Mouse (Mus musculus): ENCODE results near the gene Lrch3. TPM values are rescaled to one million over a fixed set of nuclear protein-coding genes. Genes with fewer than 3 reads are reported as not detected.
"Not testable (repeated sequence)": the region's sequence is repeated elsewhere in the genome, so short reads cannot be mapped to it uniquely, and the experiment has no call there.

The Lrch3 gene
- polyA plus RNA-seq, 1 experiment from 2014 or later: 53.0 TPM

DNA sequence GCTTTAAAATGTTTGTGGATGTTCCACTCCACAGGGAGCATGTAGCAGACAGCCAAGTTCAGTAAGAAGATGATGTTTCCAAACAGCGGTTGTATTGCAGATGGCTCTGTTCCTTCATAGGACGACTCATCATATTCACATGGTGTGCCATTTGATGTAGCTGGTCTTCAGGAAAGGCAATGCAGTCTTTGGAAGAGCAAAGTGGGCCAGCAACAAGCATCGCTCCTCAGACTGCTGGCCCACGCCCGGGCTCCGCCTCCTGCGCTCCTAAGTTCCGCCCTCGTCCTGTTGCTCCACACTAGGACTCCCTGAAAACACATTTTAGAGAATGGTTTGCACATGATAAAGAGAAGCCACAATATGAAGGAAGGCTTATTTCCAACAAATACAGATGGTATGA, 12.7 kb downstream of the Lrch3 start:
- not testable (repeated sequence) for H3K4me2 ChIP-seq (replicated peaks); H3K27me3 ChIP-seq; H3K9ac ChIP-seq (replicated peaks); H3K4me1 ChIP-seq (replicated peaks); ATAC-seq; H3K9me3 ChIP-seq; H3K4me3 ChIP-seq (replicated peaks); H3K27ac ChIP-seq
- peaks cover 26% of the 10 kb centered on the region for H3K36me3 ChIP-seq
- WGBS: 92% methylated on average over 9 of the region's 9 CpGs

DNA sequence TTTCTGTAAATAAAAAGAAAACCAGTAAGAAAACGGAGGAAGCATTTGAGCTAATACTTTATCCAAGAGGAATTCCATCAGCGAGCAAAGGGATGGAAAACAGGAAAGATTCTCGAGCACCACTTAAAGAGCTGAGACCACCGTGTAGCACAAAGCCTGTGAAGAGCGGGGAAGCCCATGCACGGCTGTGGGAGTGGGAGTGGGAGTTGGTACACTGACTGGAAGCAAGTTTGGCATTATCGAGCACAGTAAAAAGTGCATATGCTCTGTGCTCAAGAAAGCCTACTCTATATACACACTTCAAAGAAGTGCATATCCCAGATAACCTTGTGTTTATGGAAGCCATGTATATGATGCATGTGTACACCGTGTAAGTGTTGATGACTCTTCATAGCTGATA, 13.1 kb downstream of the Lrch3 start:
- WGBS: 94% methylated on average over 8 of the region's 8 CpGs
- H3K4me2 ChIP-seq (replicated peaks): no peak overlapping the region
- ATAC-seq: no peak
- H3K9ac ChIP-seq (replicated peaks): no peak overlapping the region
- no peak overlapping the region for H3K27ac ChIP-seq
- H3K4me3 ChIP-seq (replicated peaks): no peak overlapping the region
- no peaks in the 10 kb centered on the region for H3K27me3 ChIP-seq
- H3K4me1 ChIP-seq (replicated peaks): peaks cover 4% of the 10 kb centered on the region; the same call in 1 of the 2 replicates
- H3K36me3 ChIP-seq: peaks cover 22% of the 10 kb centered on the region
- H3K9me3 ChIP-seq: no peaks in the 10 kb centered on the region

DNA sequence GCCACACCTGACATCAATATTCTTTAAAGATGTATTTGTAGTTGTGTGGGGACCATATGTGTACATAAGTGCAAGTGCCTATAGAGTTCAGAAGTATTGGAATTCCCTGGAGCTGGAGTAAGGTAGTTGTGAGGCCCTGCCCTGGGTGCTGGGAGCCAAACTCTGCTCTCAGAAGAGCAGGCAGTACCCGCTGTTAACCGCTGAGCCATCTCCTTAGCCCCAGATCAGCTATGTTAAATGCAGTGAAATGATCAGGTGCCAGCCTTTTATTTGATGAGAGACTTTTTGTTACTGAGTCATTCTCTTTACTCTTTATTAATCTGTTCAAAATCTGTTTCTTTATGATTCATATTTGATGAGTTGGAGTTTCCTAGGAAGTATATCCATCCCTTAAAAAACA, 16.0 kb downstream of the Lrch3 start:
- H3K27me3 ChIP-seq: no peaks in the 10 kb centered on the region
- 24% methylated on average over 2 of the region's 2 CpGs for WGBS
- no peak overlapping the region for H3K4me3 ChIP-seq (replicated peaks)
- H3K36me3 ChIP-seq: 0 out of 2 replicates have a peak, but pooled peaks cover 4% of the 10 kb centered on the region
- no peak overlapping the region for H3K9ac ChIP-seq (replicated peaks)
- H3K4me2 ChIP-seq (replicated peaks): 0 out of 2 replicates have a peak overlapping the region, but pooled peaks have one; percentile 15
- ATAC-seq: no peak
- H3K4me1 ChIP-seq (replicated peaks): peaks cover 4% of the 10 kb centered on the region; the same call in 1 of the 2 replicates
- H3K27ac ChIP-seq: no peak overlapping the region
- H3K9me3 ChIP-seq: no peaks in the 10 kb centered on the region

DNA sequence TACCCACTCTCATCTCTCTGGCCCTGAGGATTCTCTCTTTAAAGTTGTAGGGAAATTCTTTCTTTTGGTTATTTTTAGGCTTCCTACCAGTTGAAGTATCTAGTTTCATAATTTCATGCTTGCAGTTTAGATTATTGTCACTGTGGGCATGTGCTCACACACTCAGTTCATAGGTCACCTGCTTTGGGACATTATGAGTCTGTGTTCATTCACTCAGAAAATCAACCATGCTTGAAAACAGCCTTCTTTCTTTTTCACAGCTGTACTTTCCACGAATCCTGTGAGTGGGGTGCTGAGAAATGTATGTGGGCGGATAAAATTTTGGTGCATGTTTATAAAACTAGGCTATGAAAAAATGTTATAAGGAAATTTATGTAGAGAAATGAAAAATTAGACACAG, 20.6 kb downstream of the Lrch3 start:
- Histone ChIP-seq H3K36me3 (no peaks in the 10 kb centered on the region), H3K27me3 (no peaks in the 10 kb centered on the region), H3K4me3 (replicated peaks) (no peak overlapping the region), H3K9ac (replicated peaks) (no peak overlapping the region), H3K9me3 (no peaks in the 10 kb centered on the region), H3K27ac (no peak overlapping the region), H3K4me2 (replicated peaks) (no peak overlapping the region), H3K4me1 (replicated peaks) (peaks cover 8% of the 10 kb centered on the region)
- 68% methylated on average over 2 of the region's 2 CpGs for WGBS
- ATAC-seq: no peak

DNA sequence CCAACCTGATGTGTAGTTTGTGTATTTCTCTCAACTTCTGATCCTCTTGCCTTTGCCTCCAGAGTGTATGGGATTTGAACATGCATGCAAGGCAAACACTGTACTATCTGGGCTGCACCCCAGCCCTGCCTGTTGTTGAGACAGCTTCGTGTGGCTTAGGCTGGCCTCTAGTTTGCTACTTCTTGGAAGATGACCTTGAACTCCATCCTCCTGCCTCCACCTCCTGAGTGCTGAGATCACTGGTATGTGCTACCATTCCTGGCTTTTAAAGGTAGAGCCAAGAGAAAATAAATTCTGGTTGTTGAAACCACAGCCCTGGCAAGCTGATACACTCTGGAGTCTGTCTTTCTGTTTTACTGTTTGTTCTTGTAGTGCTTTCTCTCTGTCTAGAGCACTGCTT, 21.2 kb downstream of the Lrch3 start:
- H3K9ac ChIP-seq (replicated peaks): no peak overlapping the region
- no peaks in the 10 kb centered on the region for H3K9me3 ChIP-seq
- peaks cover 4% of the 10 kb centered on the region; the same call in 1 of the 2 replicates for H3K4me1 ChIP-seq (replicated peaks)
- WGBS: 77% methylated on average over 1 of the region's 1 CpGs
- no peak overlapping the region for H3K4me3 ChIP-seq (replicated peaks)
- ATAC-seq: no peak
- no peak overlapping the region for H3K4me2 ChIP-seq (replicated peaks)
- H3K27me3 ChIP-seq: no peaks in the 10 kb centered on the region
- no peak overlapping the region for H3K27ac ChIP-seq
- H3K36me3 ChIP-seq: no peaks in the 10 kb centered on the region

DNA sequence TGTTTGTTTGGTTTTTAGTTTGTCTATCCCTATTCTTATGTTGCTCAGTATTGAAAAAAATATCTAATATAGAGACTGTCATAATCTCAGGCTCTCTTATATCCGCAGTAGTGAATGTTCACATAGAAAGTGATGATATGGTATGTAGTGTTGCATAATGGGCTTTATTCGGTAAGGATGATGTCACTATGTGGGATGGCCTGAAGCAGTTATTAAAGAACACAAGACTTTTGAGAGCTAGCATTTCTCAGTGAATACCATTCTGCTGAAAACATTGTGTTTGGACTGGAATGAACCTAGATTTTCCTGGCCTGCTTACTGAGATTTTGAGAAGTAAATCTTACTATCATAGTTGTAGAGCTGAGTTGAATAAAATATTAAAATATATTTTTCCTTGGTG, 23.5 kb downstream of the Lrch3 start:
- no peaks in the 10 kb centered on the region for H3K36me3 ChIP-seq
- H3K4me1 ChIP-seq (replicated peaks): peaks cover 4% of the 10 kb centered on the region; the same call in 1 of the 2 replicates
- H3K4me3 ChIP-seq (replicated peaks): no peak overlapping the region
- no peak overlapping the region for H3K4me2 ChIP-seq (replicated peaks)
- 85% methylated on average over 2 of the region's 2 CpGs for WGBS
- no peak overlapping the region for H3K9ac ChIP-seq (replicated peaks)
- no peak overlapping the region for H3K27ac ChIP-seq
- H3K9me3 ChIP-seq: no peaks in the 10 kb centered on the region
- ATAC-seq: no peak
- no peaks in the 10 kb centered on the region for H3K27me3 ChIP-seq

DNA sequence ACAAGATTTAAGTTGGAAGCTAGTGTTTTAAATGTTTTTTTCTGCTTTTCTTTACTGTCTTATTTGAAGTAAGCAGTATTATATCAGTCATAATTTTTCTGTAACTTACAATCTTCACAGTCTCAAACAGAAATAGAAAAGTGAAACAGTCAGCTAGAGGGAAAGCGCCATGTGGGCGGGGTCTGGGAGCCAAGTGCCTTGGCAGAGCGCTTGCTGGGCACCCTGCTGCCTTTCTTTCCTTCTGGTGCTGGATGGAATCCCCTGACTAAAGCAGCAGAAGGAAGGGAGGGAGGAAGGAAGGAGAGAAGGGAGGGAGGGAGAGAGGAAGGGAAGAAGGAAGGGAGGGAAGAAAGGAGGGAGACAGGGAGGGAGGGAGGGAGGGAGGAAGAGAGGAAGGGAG, 25.4 kb downstream of the Lrch3 start:
- H3K4me2 ChIP-seq (replicated peaks); H3K27ac ChIP-seq; H3K9ac ChIP-seq (replicated peaks); H3K36me3 ChIP-seq; H3K4me3 ChIP-seq (replicated peaks); H3K9me3 ChIP-seq; H3K4me1 ChIP-seq (replicated peaks); ATAC-seq; H3K27me3 ChIP-seq: not testable (repeated sequence)
- WGBS: 31% methylated on average over 3 of the region's 3 CpGs

DNA sequence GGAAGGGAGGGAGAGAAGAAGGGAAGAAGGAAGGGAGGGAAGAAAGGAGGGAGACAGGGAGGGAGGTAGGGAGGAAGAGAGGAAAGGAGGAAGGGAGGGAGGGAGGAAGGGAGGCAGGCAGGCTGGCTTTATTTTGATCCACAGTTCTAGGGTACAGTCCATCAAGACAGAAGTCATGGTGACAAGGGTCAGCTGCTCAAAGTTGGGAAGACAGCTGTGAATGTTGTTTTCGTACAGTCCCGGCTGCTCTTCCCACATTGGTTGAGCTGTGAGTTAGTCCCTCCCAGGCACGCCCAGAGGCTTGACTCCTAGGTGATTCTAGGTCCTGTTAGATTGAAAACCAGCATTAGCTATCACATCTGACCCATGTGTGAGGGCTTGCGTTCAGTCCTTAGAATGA, 25.8 kb downstream of the Lrch3 start:
- H3K4me1 ChIP-seq (replicated peaks); ATAC-seq: not testable (repeated sequence)
- WGBS: 94% methylated on average over 4 of the region's 4 CpGs

DNA sequence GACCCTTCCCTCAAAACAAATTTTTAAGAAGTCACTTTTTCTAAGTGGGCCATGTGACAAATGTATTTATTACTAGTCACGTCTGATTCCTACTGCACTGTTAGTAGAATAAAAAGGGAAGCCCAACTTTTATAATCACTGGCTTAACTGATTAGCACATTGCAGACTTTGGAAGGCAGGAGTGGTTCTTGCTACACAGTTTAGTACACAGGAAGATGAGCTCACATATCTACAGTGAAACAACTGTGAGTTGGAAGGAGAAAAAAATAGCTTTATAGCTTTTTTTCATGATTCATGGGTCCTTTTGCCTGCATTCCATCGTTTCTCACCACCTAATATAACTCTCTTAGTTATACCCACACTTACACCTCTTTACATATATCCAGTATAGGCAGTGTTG, 27.3 kb downstream of the Lrch3 start:
- not testable (repeated sequence) for H3K9me3 ChIP-seq; H3K27ac ChIP-seq; H3K27me3 ChIP-seq; H3K9ac ChIP-seq (replicated peaks); H3K4me3 ChIP-seq (replicated peaks); H3K36me3 ChIP-seq; H3K4me2 ChIP-seq (replicated peaks); H3K4me1 ChIP-seq (replicated peaks); ATAC-seq
- 91% methylated on average over 2 of the region's 2 CpGs for WGBS

More for the DNA sequence above, 25.8 kb downstream of the Lrch3 start:
- H3K4me2 ChIP-seq (replicated peaks); H3K27me3 ChIP-seq; H3K36me3 ChIP-seq; H3K9me3 ChIP-seq; H3K27ac ChIP-seq; H3K9ac ChIP-seq (replicated peaks); H3K4me3 ChIP-seq (replicated peaks): not testable (repeated sequence)

DNA sequence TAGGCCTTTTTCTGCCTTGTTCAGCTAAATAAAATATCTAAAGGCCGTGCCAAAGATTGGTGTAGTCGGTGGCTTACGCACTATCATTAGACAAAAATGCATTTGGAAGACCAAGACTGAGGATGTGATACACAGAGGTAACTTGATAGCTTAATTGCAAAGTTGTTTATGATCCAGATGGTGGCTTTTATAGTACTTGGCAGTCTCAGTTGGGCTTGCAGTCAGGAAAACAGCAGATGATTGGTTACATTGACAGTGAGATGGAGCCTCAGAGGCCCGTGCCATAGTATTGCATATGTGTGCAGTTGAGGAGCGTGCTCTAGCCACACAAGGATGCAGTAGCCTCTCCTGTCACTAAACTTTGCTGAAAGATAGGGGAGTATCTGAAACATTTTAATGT, 28.8 kb downstream of the Lrch3 start:
- no peak overlapping the region for H3K4me2 ChIP-seq (replicated peaks)
- no peaks in the 10 kb centered on the region for H3K27me3 ChIP-seq
- H3K4me3 ChIP-seq (replicated peaks): no peak overlapping the region
- WGBS: 96% methylated on average over 5 of the region's 5 CpGs
- ATAC-seq: no peak
- no peak overlapping the region for H3K9ac ChIP-seq (replicated peaks)
- H3K4me1 ChIP-seq (replicated peaks): no peaks in the 10 kb centered on the region; the same call in 1 of the 2 replicates
- no peaks in the 10 kb centered on the region for H3K9me3 ChIP-seq
- H3K27ac ChIP-seq: no peak overlapping the region
- no peaks in the 10 kb centered on the region for H3K36me3 ChIP-seq

DNA sequence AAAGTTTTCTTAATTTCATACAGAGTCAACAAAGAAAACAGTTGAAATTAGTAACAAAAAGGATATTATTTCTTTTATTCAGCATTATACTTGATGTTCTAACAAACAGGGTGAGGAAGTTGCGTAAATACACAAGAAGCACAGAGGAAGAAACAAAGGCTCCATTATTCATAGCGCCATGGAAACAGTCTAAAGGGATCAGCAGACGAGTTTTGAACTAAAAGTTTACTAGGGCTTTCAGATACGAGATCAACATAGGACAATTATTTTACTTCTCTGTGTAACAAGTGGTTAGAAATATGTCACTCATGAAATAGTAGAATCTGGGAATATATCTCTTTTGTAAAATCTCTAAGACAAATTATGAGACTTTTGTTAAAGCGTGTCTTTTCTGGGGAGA, 31.5 kb downstream of the Lrch3 start:
- Histone ChIP-seq H3K4me1 (replicated peaks) (no peaks in the 10 kb centered on the region; the same call in 1 of the 2 replicates), H3K4me3 (replicated peaks) (no peak overlapping the region), H3K27ac (no peak overlapping the region), H3K9ac (replicated peaks) (no peak overlapping the region), H3K4me2 (replicated peaks) (no peak overlapping the region), H3K27me3 (no peaks in the 10 kb centered on the region), H3K9me3 (no peaks in the 10 kb centered on the region), H3K36me3 (no peaks in the 10 kb centered on the region)
- 38% methylated on average over 5 of the region's 5 CpGs for WGBS
- no peak for ATAC-seq

DNA sequence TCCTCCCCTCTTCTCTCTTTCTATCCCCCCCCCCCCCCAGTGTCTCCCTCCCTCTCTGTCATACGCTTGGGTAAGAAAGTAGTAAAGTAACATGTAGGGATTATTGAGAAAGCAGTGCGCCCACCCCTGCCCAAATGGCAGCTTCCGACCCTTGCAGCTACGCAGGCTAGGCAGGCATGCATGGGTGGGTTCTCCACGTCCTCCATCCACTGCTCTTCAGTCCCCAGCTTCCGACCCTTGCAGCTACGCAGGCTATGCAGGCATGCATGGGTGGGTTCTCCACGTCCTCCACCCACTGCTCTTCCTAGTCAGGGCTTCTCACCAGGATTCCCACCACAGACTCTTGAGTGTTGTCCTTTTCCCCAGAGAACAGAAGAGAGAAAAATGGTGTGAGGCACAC, 34.1 kb downstream of the Lrch3 start:
- H3K9me3 ChIP-seq: no peaks in the 10 kb centered on the region
- no peaks in the 10 kb centered on the region for H3K27me3 ChIP-seq
- H3K36me3 ChIP-seq: 0 out of 2 replicates have a peak, but pooled peaks cover 4% of the 10 kb centered on the region
- no peak for ATAC-seq
- no peak overlapping the region for H3K4me2 ChIP-seq (replicated peaks)
- no peak overlapping the region for H3K27ac ChIP-seq
- 69% methylated on average over 7 of the region's 8 CpGs for WGBS
- no peak overlapping the region for H3K9ac ChIP-seq (replicated peaks)
- H3K4me1 ChIP-seq (replicated peaks): no peaks in the 10 kb centered on the region; the same call in 1 of the 2 replicates
- H3K4me3 ChIP-seq (replicated peaks): no peak overlapping the region

DNA sequence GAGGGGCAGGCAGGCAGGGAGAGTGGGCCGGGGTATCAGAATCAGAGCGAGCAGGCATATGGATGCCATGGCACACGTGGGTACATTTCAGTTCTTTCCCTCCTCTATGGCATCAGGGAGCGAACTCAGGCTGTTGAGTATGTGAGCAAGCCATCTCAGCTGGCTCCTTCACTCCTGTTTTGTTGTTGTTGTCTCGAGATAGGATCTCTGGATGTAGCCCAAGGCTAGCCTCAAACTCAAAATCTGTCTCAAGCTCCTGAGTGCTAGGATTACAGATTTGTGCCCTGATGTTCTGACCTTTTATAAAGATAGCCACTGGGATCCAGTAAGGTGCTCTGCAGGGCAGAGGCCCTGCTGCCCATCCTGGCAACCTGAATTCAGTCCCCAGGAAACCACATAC, 34.8 kb downstream of the Lrch3 start:
- no peak for ATAC-seq
- 93% methylated on average over 5 of the region's 5 CpGs for WGBS
- no peak overlapping the region for H3K9ac ChIP-seq (replicated peaks)
- 0 out of 2 replicates have a peak, but pooled peaks cover 4% of the 10 kb centered on the region for H3K36me3 ChIP-seq
- no peak overlapping the region for H3K27ac ChIP-seq
- no peak overlapping the region for H3K4me2 ChIP-seq (replicated peaks)
- no peaks in the 10 kb centered on the region for H3K27me3 ChIP-seq
- H3K4me1 ChIP-seq (replicated peaks): no peaks in the 10 kb centered on the region; the same call in 1 of the 2 replicates
- H3K4me3 ChIP-seq (replicated peaks): no peak overlapping the region
- H3K9me3 ChIP-seq: no peaks in the 10 kb centered on the region

All from midbrain, embryonic 13.5 days (tissue).